Mouse (Mus musculus): ENCODE measurements at regions not wholly inside any gene's neighbourhood (a gene's known extent, or its start where the extent isn't known, plus 50 kb on each side); places are given as distances from the start of the nearest gene placed in this dataset.

GRCm38 (mm10) chr7:136365318-136366211 lies 528.8 kb upstream of the Mgmt start:
- Histone ChIP-seq H3K4me3 (ENCODE audit: insufficient read depth, low read length) (no peak overlapping the region), H3K4me1 (ENCODE audit: control insufficient read depth, insufficient read depth, low read length) (no peaks in the 10 kb centered on the region), H3K27ac (ENCODE audit: insufficient read depth, low read length) (no peak overlapping the region)
- TF ChIP-seq CTCF (IDR thresholded peaks at IDR 0.05; ENCODE audit: borderline replicate concordance, insufficient read depth, low read length) = no peak
- no peak for TF ChIP-seq POLR2A (IDR thresholded peaks at IDR 0.05; ENCODE audit: low read depth, low read length)

GRCm38 (mm10) chr7:136377259-136377658 lies 517.2 kb upstream of the Mgmt start:
- H3K4me1 ChIP-seq (ENCODE audit: control insufficient read depth, insufficient read depth, low read length) = peaks cover 7% of the 10 kb centered on the region; the same call in 1 of the 2 replicates
- H3K4me3 ChIP-seq (ENCODE audit: insufficient read depth, low read length) = no peak overlapping the region
- H3K27ac ChIP-seq (ENCODE audit: insufficient read depth, low read length) = no peak overlapping the region
- TF ChIP-seq CTCF (IDR thresholded peaks at IDR 0.05; ENCODE audit: borderline replicate concordance, insufficient read depth, low read length) (no peak), POLR2A (IDR thresholded peaks at IDR 0.05; ENCODE audit: low read depth, low read length) (no peak)

- no peak overlapping the region for H3K4me3 ChIP-seq (ENCODE audit: insufficient read depth, low read length)
- H3K4me1 ChIP-seq (ENCODE audit: control insufficient read depth, insufficient read depth, low read length) = peaks cover 7% of the 10 kb centered on the region; the same call in 1 of the 2 replicates
- no peak overlapping the region for H3K27ac ChIP-seq (ENCODE audit: insufficient read depth, low read length)
- TF ChIP-seq POLR2A (IDR thresholded peaks at IDR 0.05; ENCODE audit: low read depth, low read length) (no peak), CTCF (IDR thresholded peaks at IDR 0.05; ENCODE audit: borderline replicate concordance, insufficient read depth, low read length) (no peak)
These were observed 516.7 kb upstream of the Mgmt start for GRCm38 (mm10) chr7:136377742-136378141.

GRCm38 (mm10) chr7:136378321-136378720 lies 516.1 kb upstream of the Mgmt start:
- no peak overlapping the region for H3K27ac ChIP-seq (ENCODE audit: insufficient read depth, low read length)
- TF ChIP-seq POLR2A (IDR thresholded peaks at IDR 0.05; ENCODE audit: low read depth, low read length) (no peak), CTCF (IDR thresholded peaks at IDR 0.05; ENCODE audit: borderline replicate concordance, insufficient read depth, low read length) (no peak)
- no peak overlapping the region for H3K4me3 ChIP-seq (ENCODE audit: insufficient read depth, low read length)
- H3K4me1 ChIP-seq (ENCODE audit: control insufficient read depth, insufficient read depth, low read length) = peaks cover 7% of the 10 kb centered on the region; the same call in 1 of the 2 replicates

GRCm38 (mm10) chr7:136379319-136379718 lies 515.1 kb upstream of the Mgmt start:
- H3K4me3 ChIP-seq (ENCODE audit: insufficient read depth, low read length) = no peak overlapping the region
- TF ChIP-seq CTCF (IDR thresholded peaks at IDR 0.05; ENCODE audit: borderline replicate concordance, insufficient read depth, low read length) (no peak), POLR2A (IDR thresholded peaks at IDR 0.05; ENCODE audit: low read depth, low read length) (no peak)
- peaks cover 7% of the 10 kb centered on the region; the same call in 1 of the 2 replicates for H3K4me1 ChIP-seq (ENCODE audit: control insufficient read depth, insufficient read depth, low read length)
- H3K27ac ChIP-seq (ENCODE audit: insufficient read depth, low read length) = no peak overlapping the region

GRCm38 (mm10) chr7:136379741-136380140 lies 514.7 kb upstream of the Mgmt start:
- H3K4me3 ChIP-seq (ENCODE audit: insufficient read depth, low read length) = no peak overlapping the region
- H3K27ac ChIP-seq (ENCODE audit: insufficient read depth, low read length) = no peak overlapping the region
- TF ChIP-seq POLR2A (IDR thresholded peaks at IDR 0.05; ENCODE audit: low read depth, low read length) (no peak), CTCF (IDR thresholded peaks at IDR 0.05; ENCODE audit: borderline replicate concordance, insufficient read depth, low read length) (no peak)
- H3K4me1 ChIP-seq (ENCODE audit: control insufficient read depth, insufficient read depth, low read length) = peaks cover 7% of the 10 kb centered on the region; the same call in 1 of the 2 replicates

- Histone ChIP-seq H3K4me3 (ENCODE audit: insufficient read depth, low read length) (no peak overlapping the region), H3K27ac (ENCODE audit: insufficient read depth, low read length) (no peak overlapping the region), H3K4me1 (ENCODE audit: control insufficient read depth, insufficient read depth, low read length) (peaks cover 4% of the 10 kb centered on the region; the same call in 1 of the 2 replicates)
- TF ChIP-seq POLR2A (IDR thresholded peaks at IDR 0.05; ENCODE audit: low read depth, low read length) = no peak
- no peak for TF ChIP-seq CTCF (IDR thresholded peaks at IDR 0.05; ENCODE audit: borderline replicate concordance, insufficient read depth, low read length)
These were observed 511.1 kb upstream of the Mgmt start for GRCm38 (mm10) chr7:136383296-136383695.

GRCm38 (mm10) chr7:136387736-136388135 lies 506.7 kb upstream of the Mgmt start:
- H3K4me3 ChIP-seq (ENCODE audit: insufficient read depth, low read length) = no peak overlapping the region
- TF ChIP-seq POLR2A (IDR thresholded peaks at IDR 0.05; ENCODE audit: low read depth, low read length) (no peak), CTCF (IDR thresholded peaks at IDR 0.05; ENCODE audit: borderline replicate concordance, insufficient read depth, low read length) (no peak)
- no peak overlapping the region for H3K27ac ChIP-seq (ENCODE audit: insufficient read depth, low read length)
- peaks cover 2% of the 10 kb centered on the region; the same call in 1 of the 2 replicates for H3K4me1 ChIP-seq (ENCODE audit: control insufficient read depth, insufficient read depth, low read length)

GRCm38 (mm10) chr7:136390066-136390465 lies 504.3 kb upstream of the Mgmt start:
- Histone ChIP-seq H3K27ac (ENCODE audit: insufficient read depth, low read length) (no peak overlapping the region), H3K4me1 (ENCODE audit: control insufficient read depth, insufficient read depth, low read length) (peaks cover 2% of the 10 kb centered on the region; the same call in 1 of the 2 replicates), H3K4me3 (ENCODE audit: insufficient read depth, low read length) (no peak overlapping the region)
- TF ChIP-seq CTCF (IDR thresholded peaks at IDR 0.05; ENCODE audit: borderline replicate concordance, insufficient read depth, low read length) (no peak), POLR2A (IDR thresholded peaks at IDR 0.05; ENCODE audit: low read depth, low read length) (no peak)

GRCm38 (mm10) chr7:136393454-136393853 lies 501.0 kb upstream of the Mgmt start:
- H3K27ac ChIP-seq (ENCODE audit: insufficient read depth, low read length) = no peak overlapping the region
- H3K4me3 ChIP-seq (ENCODE audit: insufficient read depth, low read length) = no peak overlapping the region
- peaks cover 2% of the 10 kb centered on the region; the same call in 1 of the 2 replicates for H3K4me1 ChIP-seq (ENCODE audit: control insufficient read depth, insufficient read depth, low read length)
- TF ChIP-seq CTCF (IDR thresholded peaks at IDR 0.05; ENCODE audit: borderline replicate concordance, insufficient read depth, low read length) (no peak), POLR2A (IDR thresholded peaks at IDR 0.05; ENCODE audit: low read depth, low read length) (no peak)

All from embryonic fibroblast, embryonic 13.5 days (primary cell).